Mouse (Mus musculus) heart, adult 2 months (tissue): Measurements from ENCODE around the gene Rasgrf2. TPM values are rescaled to one million over a fixed set of nuclear protein-coding genes. Genes with fewer than 3 reads are reported as not detected.

ENCODE experiments used
- DNase-seq, 2 experiments: peaks; one replicate each; pipeline ENCODE4 v3.0.0; 2021
- H3K27ac ChIP-seq: fragments of 200-600 bp; 2 replicates; pipeline ENCODE4 v1.8.1; 2022
- H3K27me3 ChIP-seq: fragments of 200-500 bp; 2 replicates; pipeline ENCODE4 v1.6.1; 2012; ENCODE audit warnings: mild to moderate bottlenecking, low read length, inconsistent platforms, mixed read lengths; ENCODE audit not compliant: control insufficient read depth, insufficient read depth
- H3K36me3 ChIP-seq: fragments of 200-500 bp; 2 replicates; pipeline ENCODE4 v1.6.1; 2012; ENCODE audit warnings: low read length, inconsistent platforms; ENCODE audit not compliant: control insufficient read depth, insufficient read depth
- H3K4me1 ChIP-seq: fragments of 200-500 bp; 2 replicates; pipeline ENCODE4 v1.6.1; 2011; ENCODE audit warnings: low read length; ENCODE audit not compliant: control insufficient read depth, insufficient read depth
- H3K4me3 ChIP-seq: fragments of 200-600 bp; 2 replicates; pipeline ENCODE4 v1.8.1; 2022
- H3K79me2 ChIP-seq: fragments of 200-500 bp; replicated peaks from 2 replicates; pipeline ENCODE4 v1.6.1; 2012; ENCODE audit warnings: mild to moderate bottlenecking, inconsistent platforms, low read length, moderate library complexity, mixed read lengths; ENCODE audit not compliant: control insufficient read depth, insufficient read depth
- H3K9ac ChIP-seq: fragments of 200-500 bp; 2 replicates; pipeline ENCODE4 v1.6.1; 2012; ENCODE audit warnings: low read depth, mild to moderate bottlenecking, control low read depth, inconsistent platforms, low read length, mixed read lengths
- CTCF ChIP-seq: fragments of 200-600 bp; IDR thresholded peaks from 2 replicates; pipeline ENCODE4 v1.8.1; 2022; ENCODE audit warnings: antibody characterized with exemption, mild to moderate bottlenecking, moderate library complexity
- EP300 ChIP-seq: fragments of 200-500 bp; IDR thresholded peaks from 2 replicates; pipeline ENCODE4 v1.6.1; 2011; ENCODE audit warnings: low read depth, low read length, control low read depth; ENCODE audit not compliant: insufficient read depth
- POLR2A ChIP-seq: fragments of 200-500 bp; IDR thresholded peaks from 2 replicates; pipeline ENCODE4 v1.6.1; 2011; ENCODE audit warnings: mild to moderate bottlenecking, low read depth, low read length, control low read depth; ENCODE audit not compliant: insufficient read depth
- WGBS: fragments of 180-500 bp; shearing (Covaris S2); methylation state at CpG from one replicate; pipeline ENCODE4 v1.1.7; 2018; 5-methylcytosine and 5-hydroxymethylcytosine counted together
- intact Hi-C: fragments of 180-260 bp; cut with DNase I; formaldehyde crosslinking; loops from one replicate; pipeline ENCODE4 v1.15.1; 2025
- polyA plus RNA-seq: library from polyadenylated mRNA; depleted of rRNA; stranded (reverse); fragments of >200 nt; gene quantifications from 2 replicates; pipeline ENCODE4 v1.2.3, GENCODE M21; 2012
- total RNA-seq, 2 experiments: library from RNA; stranded (reverse); gene quantifications; 2 replicates each; pipeline ENCODE4 v1.2.3; 2021

Rasgrf2 gene
- total and polyA plus RNA-seq, 3 experiments, result 6.4 to 11.5 (median 10.2) TPM

DNA sequence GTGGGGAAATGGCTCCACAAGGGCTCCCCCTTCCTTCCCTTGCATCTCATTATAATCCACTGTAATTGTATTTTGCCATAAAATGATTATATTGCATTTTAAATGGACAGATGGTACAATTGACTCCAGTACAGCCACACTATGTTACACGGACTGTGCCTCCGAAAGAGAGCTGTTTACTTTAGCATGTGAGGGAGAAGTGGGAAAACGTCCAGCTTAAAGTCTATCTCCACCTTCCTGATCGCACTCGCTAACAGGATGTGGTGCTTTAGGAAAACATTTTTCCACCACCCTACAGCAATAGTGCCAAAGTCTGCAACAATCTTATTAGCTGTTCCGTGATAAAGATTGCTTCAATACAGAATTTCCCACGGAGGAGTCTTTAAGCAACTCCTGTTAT, 27.2 kb downstream of the Rasgrf2 start:
- Histone ChIP-seq H3K4me1 (peaks cover 21% of the 10 kb centered on the region), H3K4me3 (no peak overlapping the region), H3K27me3 (no peaks in the 10 kb centered on the region), H3K36me3 (peaks cover 19% of the 10 kb centered on the region), H3K79me2 (no peaks in the 10 kb centered on the region), H3K27ac (peak overlapping the region; percentile 82), H3K9ac (no peak overlapping the region)
- TF ChIP-seq POLR2A (peak; percentile 47; the same call in 1 of the 2 replicates), EP300 (0 out of 2 replicates have a peak, but pooled peaks have one; percentile 32), CTCF (no peak)
- intact Hi-C loops, result no loop called here
- WGBS, result 24% methylated on average over 7 of the region's 7 CpGs
- peak in 1 of 2 experiments; percentile 16 for DNase-seq

DNA sequence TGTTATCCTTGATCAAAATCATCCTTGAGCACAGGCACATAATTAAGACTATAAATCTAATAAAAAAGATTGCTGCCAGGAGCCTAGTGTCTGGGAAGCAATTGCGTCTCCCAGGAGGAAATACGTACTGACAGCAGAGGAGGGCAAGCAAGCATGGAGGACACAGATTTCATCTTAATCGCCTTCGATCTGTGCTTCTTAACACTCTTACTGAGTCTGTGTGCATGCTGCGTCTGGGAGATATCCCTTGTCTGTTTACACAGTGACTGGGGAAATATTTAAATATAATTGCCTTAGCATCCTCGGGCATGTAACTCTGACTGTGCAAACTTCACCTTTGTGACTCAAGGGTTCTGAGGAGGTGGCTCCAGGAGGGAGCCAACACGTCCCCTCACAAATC, 33.0 kb downstream of the Rasgrf2 start:
- TF ChIP-seq CTCF (no peak), POLR2A (no peak), EP300 (no peak)
- Histone ChIP-seq H3K27ac (no peak overlapping the region), H3K9ac (no peak overlapping the region), H3K79me2 (no peaks in the 10 kb centered on the region), H3K27me3 (no peaks in the 10 kb centered on the region), H3K4me1 (peaks cover 9% of the 10 kb centered on the region), H3K4me3 (no peak overlapping the region), H3K36me3 (peaks cover 6% of the 10 kb centered on the region)
- WGBS, result 66% methylated on average over 7 of the region's 7 CpGs
- intact Hi-C loops, result no loop called here
- DNase-seq, result no peak

DNA sequence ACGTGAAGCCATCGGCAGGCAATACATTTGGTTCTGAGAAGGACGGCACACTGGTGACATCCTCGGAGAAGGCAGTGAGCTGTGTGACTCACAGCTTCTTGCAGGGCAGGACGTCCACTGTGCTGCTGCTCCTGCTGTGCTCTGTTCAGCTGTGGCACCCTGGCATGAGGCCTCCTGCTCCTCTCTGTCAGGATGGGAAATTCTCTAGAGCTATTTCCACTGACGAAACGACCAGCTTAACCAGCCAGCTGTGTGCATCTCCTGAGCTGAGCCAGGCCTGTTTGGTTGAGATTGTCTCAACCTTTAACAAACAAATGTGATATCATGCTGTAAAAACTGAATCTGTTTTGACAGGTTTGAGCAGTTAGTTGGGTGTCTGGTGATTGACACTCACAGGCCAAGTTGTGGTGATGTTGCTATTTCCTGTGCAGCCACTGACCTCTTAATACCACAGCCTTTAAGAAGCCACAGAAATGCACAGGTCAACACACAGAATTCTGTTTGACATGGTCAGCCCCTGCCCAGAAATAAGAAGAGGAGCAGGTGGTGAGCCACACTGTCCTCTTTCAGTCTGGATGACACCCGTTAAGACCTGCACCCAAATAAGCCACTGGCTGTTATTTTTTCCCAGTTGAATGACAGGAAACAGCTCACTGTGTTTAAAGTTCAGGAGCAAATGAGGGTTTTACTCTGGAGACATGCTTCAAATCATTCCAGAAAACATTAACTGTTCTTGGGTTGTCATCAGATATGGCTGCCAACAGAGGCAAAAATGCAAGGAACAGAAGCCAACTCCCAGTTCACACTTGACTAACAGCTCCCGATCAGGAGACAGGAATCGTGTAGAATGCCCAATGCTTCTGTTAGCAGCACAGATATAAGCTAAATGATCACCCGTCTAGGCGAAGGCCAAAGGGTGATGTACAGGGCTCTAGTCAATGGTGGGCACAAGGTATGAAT, 36.0 kb downstream of the Rasgrf2 start:
- DNase-seq, result peak in 1 of 2 experiments; percentile 23
- peak overlapping the region; percentile 85 for H3K27ac ChIP-seq
- WGBS, result 40% methylated on average over 12 of the region's 12 CpGs

DNA sequence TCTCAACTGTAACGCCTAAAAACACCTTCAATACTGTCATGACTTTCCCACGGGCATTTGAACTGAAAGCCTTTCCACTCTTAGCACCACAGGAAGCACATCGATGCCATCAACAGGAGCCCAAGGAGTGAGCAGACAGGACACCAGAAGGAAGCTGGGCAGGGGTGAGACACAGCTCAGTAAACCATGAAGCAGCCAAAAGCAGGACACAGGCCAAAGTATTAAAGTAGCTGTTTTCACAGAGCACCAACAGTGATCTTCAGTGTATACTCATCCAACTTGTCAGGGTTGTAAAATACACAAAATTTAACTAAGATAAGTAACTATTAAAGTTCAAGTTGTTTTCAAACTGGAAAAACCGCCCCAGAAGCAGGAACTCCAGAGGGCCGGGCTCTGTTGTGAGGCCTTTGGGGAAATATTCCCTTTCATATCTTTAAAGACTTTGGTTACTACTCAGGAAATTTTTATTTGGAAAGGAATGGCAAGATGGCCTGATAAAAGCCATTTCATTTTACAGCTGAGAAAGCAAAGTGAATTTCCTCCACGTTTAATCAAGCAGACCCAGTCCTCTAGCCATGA, 37.7 kb downstream of the Rasgrf2 start:
- TF ChIP-seq CTCF (no peak), EP300 (no peak), POLR2A (no peak)
- 49% methylated on average over 6 of the region's 6 CpGs for WGBS

More for the DNA sequence above, 36.0 kb downstream of the Rasgrf2 start:
- H3K4me3 ChIP-seq, result no peak overlapping the region
- intact Hi-C loops, result loop anchor here (2.0 kb wide), 1 partner anchor 13 kb away; no protein-coding TSS in a partner anchor
- H3K79me2 ChIP-seq, result no peaks in the 10 kb centered on the region
- peaks cover 8% of the 10 kb centered on the region for H3K4me1 ChIP-seq
- H3K9ac ChIP-seq, result 0 out of 2 replicates have a peak overlapping the region, but pooled peaks have one; percentile 17
- TF ChIP-seq CTCF (no peak), EP300 (no peak), POLR2A (no peak)
- H3K36me3 ChIP-seq, result peaks cover 6% of the 10 kb centered on the region
- no peaks in the 10 kb centered on the region for H3K27me3 ChIP-seq

DNA sequence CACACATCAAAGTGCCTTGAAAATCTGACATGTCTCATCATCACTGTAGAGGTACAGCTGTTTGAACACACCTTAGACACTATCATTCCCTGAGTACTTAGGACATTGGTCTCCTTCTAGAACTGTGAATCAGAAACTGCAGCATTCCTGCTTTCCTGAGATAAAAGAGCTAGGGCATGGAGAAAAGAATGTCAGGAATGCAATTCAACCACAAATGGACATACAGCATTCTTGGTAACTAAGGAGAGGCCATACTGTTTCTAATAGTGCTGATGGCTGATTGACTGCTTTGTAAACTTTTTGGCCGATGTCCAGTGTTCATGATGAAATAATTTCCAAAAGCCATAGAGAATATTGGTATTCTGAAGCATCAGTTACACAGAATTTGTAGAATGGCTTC, 58.3 kb downstream of the Rasgrf2 start:
- H3K79me2 ChIP-seq, result no peaks in the 10 kb centered on the region
- H3K27me3 ChIP-seq, result no peaks in the 10 kb centered on the region
- H3K27ac ChIP-seq, result no peak overlapping the region
- H3K9ac ChIP-seq, result no peak overlapping the region
- no peak for TF ChIP-seq EP300
- no peak for TF ChIP-seq CTCF
- TF ChIP-seq POLR2A, result no peak
- peaks cover 1% of the 10 kb centered on the region for H3K4me1 ChIP-seq
- no peak overlapping the region for H3K4me3 ChIP-seq
- intact Hi-C loops, result no loop called here
- WGBS, result 76% methylated on average over 1 of the region's 1 CpGs
- DNase-seq, result no peak
- H3K36me3 ChIP-seq, result peaks cover 2% of the 10 kb centered on the region; the same call in 1 of the 2 replicates

More for the DNA sequence above, 37.7 kb downstream of the Rasgrf2 start:
- peaks cover 6% of the 10 kb centered on the region for H3K36me3 ChIP-seq
- no peak overlapping the region for H3K9ac ChIP-seq
- H3K27me3 ChIP-seq, result no peaks in the 10 kb centered on the region
- no peak overlapping the region for H3K4me3 ChIP-seq
- no peaks in the 10 kb centered on the region for H3K79me2 ChIP-seq
- H3K4me1 ChIP-seq, result peaks cover 8% of the 10 kb centered on the region
- no peak for DNase-seq
- peak overlapping the region; percentile 65 for H3K27ac ChIP-seq
- intact Hi-C loops, result loop anchor here (2.0 kb wide), 1 partner anchor 15 kb away; no protein-coding TSS in a partner anchor

DNA sequence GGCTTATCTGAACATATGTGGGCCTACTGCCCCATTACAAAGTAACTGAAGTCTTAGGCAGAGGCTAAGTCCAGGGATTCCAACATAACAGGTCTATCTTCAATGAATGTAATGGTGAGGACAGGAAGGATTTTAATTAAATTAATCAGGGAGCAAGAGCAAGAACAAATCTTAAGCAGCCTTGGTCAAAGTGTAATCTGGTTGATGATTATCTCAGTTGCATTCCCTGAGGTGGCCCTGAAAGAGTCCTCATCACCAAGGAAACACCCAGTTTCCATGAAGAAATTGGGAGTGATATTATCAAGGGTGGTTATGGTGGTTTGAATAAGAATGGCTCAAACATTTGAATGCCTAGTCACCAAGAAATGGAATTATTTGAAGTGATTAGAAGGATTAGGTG, 62.8 kb downstream of the Rasgrf2 start:
- H3K27ac ChIP-seq, result no peak overlapping the region
- H3K79me2 ChIP-seq, result no peaks in the 10 kb centered on the region
- intact Hi-C loops, result no loop called here
- no peak overlapping the region for H3K9ac ChIP-seq
- H3K27me3 ChIP-seq, result no peaks in the 10 kb centered on the region
- H3K4me3 ChIP-seq, result no peak overlapping the region
- peaks cover 2% of the 10 kb centered on the region; the same call in 1 of the 2 replicates for H3K36me3 ChIP-seq
- H3K4me1 ChIP-seq, result peaks cover 1% of the 10 kb centered on the region
- TF ChIP-seq CTCF, result no peak
- TF ChIP-seq EP300, result no peak
- no peak for TF ChIP-seq POLR2A
- DNase-seq, result no peak
